Comparison of ENCODE assay signal across 12 mouse cellular contexts in the genomic region with DNA sequence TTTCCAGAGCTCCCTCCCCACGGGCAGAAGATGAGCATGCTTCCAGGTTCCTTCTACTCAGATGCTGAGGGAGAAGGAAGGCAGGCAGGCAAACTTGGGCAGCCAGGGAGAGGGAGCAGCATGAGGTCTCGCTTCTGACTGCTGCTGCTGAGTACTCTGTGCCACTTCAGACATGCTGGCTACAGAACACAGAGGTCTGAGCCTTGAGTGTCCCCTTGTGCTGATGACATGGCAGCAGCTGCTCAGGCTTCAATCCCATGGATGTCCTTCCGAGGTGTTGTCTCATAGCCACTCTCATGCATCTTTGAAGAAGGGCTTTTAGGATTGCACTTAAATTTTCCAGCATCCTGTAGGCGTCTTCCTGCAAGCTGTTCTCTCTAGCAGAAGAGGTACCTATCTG. TPM values are rescaled to one million over a fixed set of nuclear protein-coding genes. Genes with fewer than 3 reads are reported as not detected.
DNase-seq lines count a peak whose midpoint lies in the region; ATAC-seq and TF ChIP-seq lines count a peak whose summit lies in the region.
"Had no signal": no experiment of that assay in that cellular context is flagged by ENCODE, and none has a peak within 500 bp of the region (broad histone marks: within the 10 kb centered on the region; RNA-seq: fewer than 3 reads in every experiment).

No protein-coding gene starts in this region.

- no peak overlapping the region for H3K27ac ChIP-seq in hindbrain, embryonic 11.5 days (ENCODE audit: low read depth, low read length)
- H3K27ac ChIP-seq in hindbrain, embryonic 10.5 days, result no peak overlapping the region
- no peak overlapping the region for H3K27ac ChIP-seq in neural tube, embryonic 13.5 days (replicated peaks)
- H3K27ac ChIP-seq in hindbrain, embryonic 14.5 days, result no peak overlapping the region
- peak overlapping the region; percentile 36; the same call in 1 of the 2 replicates for H3K27ac ChIP-seq in olfactory bulb, adult 2 months (ENCODE audit: insufficient read depth, low read depth, low read length)
- H3K27ac ChIP-seq in thymus, adult 2 months (ENCODE audit: control insufficient read depth, insufficient read depth, low read length), result no peak overlapping the region

- no peak for DNase-seq in hindbrain, embryonic 11.5 days (ENCODE audit: low spot score)
- no peak for DNase-seq in hindbrain, embryonic 10.5 days (ENCODE audit: low spot score)
- DNase-seq in neural tube, embryonic 10.5 days (ENCODE audit: extremely low spot score, low spot score), result no peak
- DNase-seq in hindbrain, embryonic 14.5 days (ENCODE audit: low spot score), result no peak
- no peak for DNase-seq in thymus, adult 2 months
- DNase-seq in urinary bladder, postnatal 14 days (ENCODE audit: low spot score), result no peak
- DNase-seq: adrenal gland, postnatal 14 days; heart, postnatal 36 days; lung, embryonic 14.5 days had no signal

- H3K36me3 ChIP-seq in hindbrain, embryonic 11.5 days (ENCODE audit: control insufficient read depth, insufficient read depth, low read length), result no peaks in the 10 kb centered on the region
- H3K36me3 ChIP-seq in hindbrain, embryonic 10.5 days, result no peaks in the 10 kb centered on the region
- no peaks in the 10 kb centered on the region for H3K36me3 ChIP-seq in neural tube, embryonic 13.5 days
- no peaks in the 10 kb centered on the region for H3K36me3 ChIP-seq in hindbrain, embryonic 14.5 days (replicated peaks; ENCODE audit: control insufficient read depth, insufficient read depth)
- no peaks in the 10 kb centered on the region for H3K36me3 ChIP-seq in thymus, adult 2 months (ENCODE audit: control insufficient read depth, insufficient read depth, low read length)

- no peak overlapping the region for H3K9ac ChIP-seq in hindbrain, embryonic 11.5 days (ENCODE audit: low read depth, low read length)
- peak overlapping the region; percentile 31 for H3K9ac ChIP-seq in neural tube, embryonic 13.5 days
- no peak overlapping the region for H3K9ac ChIP-seq in hindbrain, embryonic 14.5 days
- H3K9ac ChIP-seq: lung, embryonic 14.5 days had no signal

- peaks cover 5% of the 10 kb centered on the region; the same call in 1 of the 2 replicates for H3K4me1 ChIP-seq in hindbrain, embryonic 11.5 days (replicated peaks; ENCODE audit: control insufficient read depth, insufficient read depth, low read length)
- H3K4me1 ChIP-seq in hindbrain, embryonic 10.5 days (replicated peaks), result peaks cover 21% of the 10 kb centered on the region
- H3K4me1 ChIP-seq in neural tube, embryonic 13.5 days (replicated peaks), result peaks cover 20% of the 10 kb centered on the region
- peaks cover 22% of the 10 kb centered on the region for H3K4me1 ChIP-seq in hindbrain, embryonic 14.5 days (replicated peaks; ENCODE audit: control insufficient read depth, insufficient read depth, low read length)
- H3K4me1 ChIP-seq in olfactory bulb, adult 2 months (ENCODE audit: control insufficient read depth, insufficient read depth, low read length), result peaks cover 13% of the 10 kb centered on the region
- H3K4me1 ChIP-seq in thymus, adult 2 months (replicated peaks; ENCODE audit: control insufficient read depth, insufficient read depth, low read length), result no peaks in the 10 kb centered on the region; the same call in 1 of the 2 replicates

- peaks cover 2% of the 10 kb centered on the region; the same call in 1 of the 2 replicates for H3K27me3 ChIP-seq in hindbrain, embryonic 11.5 days (ENCODE audit: control insufficient read depth, insufficient read depth, low read length)
- peaks cover 22% of the 10 kb centered on the region for H3K27me3 ChIP-seq in hindbrain, embryonic 10.5 days (ENCODE audit: insufficient read depth, poor library complexity, severe bottlenecking)
- no peaks in the 10 kb centered on the region for H3K27me3 ChIP-seq in neural tube, embryonic 13.5 days
- no peaks in the 10 kb centered on the region for H3K27me3 ChIP-seq in hindbrain, embryonic 14.5 days (ENCODE audit: control insufficient read depth, insufficient read depth, low read length)
- no peaks in the 10 kb centered on the region for H3K27me3 ChIP-seq in thymus, adult 2 months (ENCODE audit: control insufficient read depth, insufficient read depth, low read length)
- H3K27me3 ChIP-seq: Patski had no signal

- ATAC-seq in hindbrain, embryonic 11.5 days (ENCODE audit: low FRiP score), result no peak
- no peak for ATAC-seq in neural tube, embryonic 13.5 days (ENCODE audit: low read depth)
- ATAC-seq in hindbrain, embryonic 14.5 days (ENCODE audit: low FRiP score), result no peak
- ATAC-seq: Patski had no signal

- TF ChIP-seq CTCF in olfactory bulb, adult 2 months (IDR thresholded peaks at IDR 0.05; ENCODE audit: insufficient read depth, low read depth, low read length), result no peak
- no peak for TF ChIP-seq CTCF in thymus, adult 2 months (IDR thresholded peaks at IDR 0.05; ENCODE audit: borderline replicate concordance, control insufficient read depth, extremely low read depth, insufficient read depth, low read length, poor library complexity)

- WGBS in hindbrain, embryonic 11.5 days, result 60% methylated on average over 4 of the region's 4 CpGs
- 59% methylated on average over 4 of the region's 4 CpGs for WGBS in hindbrain, embryonic 10.5 days
- 52% methylated on average over 4 of the region's 4 CpGs for WGBS in neural tube, embryonic 13.5 days
- 45% methylated on average over 4 of the region's 4 CpGs for WGBS in hindbrain, embryonic 14.5 days
- WGBS in olfactory bulb, adult 2 months, result 54% methylated on average over 4 of the region's 4 CpGs
- WGBS in thymus, adult 2 months, result 97% methylated on average over 4 of the region's 4 CpGs

- TF ChIP-seq POLR2A in olfactory bulb, adult 2 months (IDR thresholded peaks at IDR 0.05; ENCODE audit: insufficient read depth, low read depth, low read length), result peak; percentile 15; the same call in 1 of the 2 replicates
- TF ChIP-seq POLR2A in thymus, adult 2 months (IDR thresholded peaks at IDR 0.05; ENCODE audit: control insufficient read depth, extremely low read depth, insufficient read depth, low read length, poor library complexity), result no peak

- 0 out of 2 replicates have a peak overlapping the region, but pooled peaks have one; percentile 11 for H3K4me2 ChIP-seq in hindbrain, embryonic 11.5 days (replicated peaks; ENCODE audit: low read depth, low read length)
- H3K4me2 ChIP-seq in neural tube, embryonic 13.5 days, result peak overlapping the region; percentile 53; the same call in 1 of the 2 replicates
- H3K4me2 ChIP-seq in hindbrain, embryonic 14.5 days (replicated peaks), result peak overlapping the region; percentile 69

- H3K4me3 ChIP-seq in hindbrain, embryonic 11.5 days (ENCODE audit: low read depth, low read length), result no peak overlapping the region
- H3K4me3 ChIP-seq in hindbrain, embryonic 10.5 days, result no peak overlapping the region
- H3K4me3 ChIP-seq in neural tube, embryonic 13.5 days, result no peak overlapping the region; the same call in 1 of the 2 replicates
- H3K4me3 ChIP-seq in hindbrain, embryonic 14.5 days (replicated peaks; ENCODE audit: low read length), result peak overlapping the region; percentile 31; the same call in 1 of the 2 replicates
- H3K4me3 ChIP-seq in olfactory bulb, adult 2 months (ENCODE audit: insufficient read depth, low read depth, low read length), result peak overlapping the region; percentile 38
- no peak overlapping the region for H3K4me3 ChIP-seq in thymus, adult 2 months (ENCODE audit: control insufficient read depth, insufficient read depth, low read length)

- no peaks in the 10 kb centered on the region for H3K9me3 ChIP-seq in hindbrain, embryonic 11.5 days (ENCODE audit: control insufficient read depth, low read length)
- no peaks in the 10 kb centered on the region for H3K9me3 ChIP-seq in hindbrain, embryonic 10.5 days
- no peaks in the 10 kb centered on the region for H3K9me3 ChIP-seq in neural tube, embryonic 13.5 days
- H3K9me3 ChIP-seq in hindbrain, embryonic 14.5 days (ENCODE audit: control insufficient read depth, low read length), result no peaks in the 10 kb centered on the region

RNA-seq across cellular contexts. Expression of a gene that starts 23.5 kb away (rescaled TPM):
- 5.8 and 6.7 TPM in 2 replicates for polyA plus RNA-seq in hindbrain, embryonic 11.5 days (2014; fragmentation: Nextera tagmentation; extraction: Ambion mirVana)
- 8.9 and 10.0 TPM in 2 replicates for polyA plus RNA-seq in hindbrain, embryonic 10.5 days (2016; fragmentation: Nextera tagmentation; extraction: Ambion mirVana)
- polyA plus RNA-seq in neural tube, embryonic 13.5 days (2015; fragmentation: Nextera tagmentation; extraction: Ambion mirVana), result 15.3 and 17.8 TPM in 2 replicates
- 7.2 and 8.7 TPM in 2 replicates for polyA plus RNA-seq in hindbrain, embryonic 14.5 days (2014; fragmentation: Nextera tagmentation; extraction: Ambion mirVana)
- polyA plus RNA-seq in olfactory bulb, adult 2 months (2012; ENCODE audit: insufficient read depth, insufficient read length, low replicate concordance, missing spikeins), result not detected in 2 replicates
- 6.9 and 9.8 TPM in 2 replicates for polyA plus RNA-seq in thymus, adult 2 months (2012; rRNA removed)

Comparison
In these comparisons a context has a peak if more than half of its experiments do, and no peak if none do; other contexts are left out.
1. H3K4me3 ChIP-seq: peak in hindbrain, embryonic 14.5 days (single experiment) and olfactory bulb, adult 2 months (single experiment); none in hindbrain, embryonic 11.5 days (single experiment), hindbrain, embryonic 10.5 days (single experiment), neural tube, embryonic 13.5 days (single experiment) and thymus, adult 2 months (single experiment).
2. H3K4me2 ChIP-seq: peak in every context shown above with its lines; median percentile 69 in hindbrain, embryonic 14.5 days; 53 in neural tube, embryonic 13.5 days; 11 in hindbrain, embryonic 11.5 days.